Mouse (Mus musculus) activated CD4-positive, CD25-positive, alpha-beta regulatory T cell (primary cell): ENCODE results near the gene Ang5. TPM values are rescaled to one million over a fixed set of nuclear protein-coding genes. Genes with fewer than 3 reads are reported as not detected.

Source experiments
- polyA plus RNA-seq, 2 experiments: library from polyadenylated mRNA; unstranded; fragments of 100-300 nt; shearing (Covaris generic); gene quantifications; one replicate each; pipeline ENCODE4 v1.2.1; 2017

Gene Ang5
- polyA plus RNA-seq: not detected

GRCm38 (mm10) chr14:43956769-43957168 lies at the start of gene Ang5:
Gene Ang5, plus strand, starts transcription at chr14:43957069.

GRCm38 (mm10) chr14:43923459-43923858 lies 33.4 kb upstream of the Ang5 start, which contains the start of gene Ear10:
Gene Ear10, minus strand, starts transcription at chr14:43923559.

GRCm38 (mm10) chr14:43924688-43925403 lies 32.0 kb upstream of the Ang5 start, which contains the start of gene Gm8113:
Gene Gm8113, plus strand, starts transcription at chr14:43925390.

GRCm38 (mm10) chr14:44002169-44002568 lies 45.3 kb downstream of the Ang5 start, which contains the start of gene Ang6:
Gene Ang6, minus strand, starts transcription at chr14:44002269.

Other genes starting within 250 kb of the Ang5 start
- not detected for gene Gm16506, start 229.6 kb upstream of the Ang5 start, polyA plus RNA-seq
- gene Gm6526, start 209.2 kb upstream of the Ang5 start, polyA plus RNA-seq: under 1 TPM in 1 of 2 experiments, not detected in 1; 0.16 TPM
- gene Gm8180, start 172.3 kb upstream of the Ang5 start, polyA plus RNA-seq: not detected
- 1 to 10 TPM in 1 of 2 experiments, under 1 TPM in 1; 0.27 to 3.4 TPM for gene Ear1, start 81.6 kb upstream of the Ang5 start, polyA plus RNA-seq
- gene Ear10, start 33.5 kb upstream of the Ang5 start, polyA plus RNA-seq: not detected
- under 1 TPM; 0.08 to 0.58 TPM for gene Gm8113, start 31.7 kb upstream of the Ang5 start, polyA plus RNA-seq
- not detected for gene Ang6, start 45.2 kb downstream of the Ang5 start, polyA plus RNA-seq
- 10 to 100 TPM in 1 of 2 experiments, 1 to 10 TPM in 1; 1.6 to 19.2 TPM for gene Ear2, start 145.6 kb downstream of the Ang5 start, polyA plus RNA-seq
- gene Gm3327, start 166.8 kb downstream of the Ang5 start, polyA plus RNA-seq: not detected
- not detected for gene Gm8212, start 240.6 kb downstream of the Ang5 start, polyA plus RNA-seq